Mouse (Mus musculus) embryonic facial prominence, embryonic 14.5 days (tissue): ENCODE data around the gene Ankrd2. TPM values are rescaled to one million over a fixed set of nuclear protein-coding genes. Genes with fewer than 3 reads are reported as not detected.

Source experiments
- ATAC-seq: fragments of 200-750 bp; cut with Nextera tagmentation; 2 replicates; pipeline ENCODE4 v1.8.0; 2017; ENCODE audit warnings: low read depth, moderate number of reproducible peaks, moderate TSS enrichment
- DNase-seq: peaks from one replicate; pipeline ENCODE4 v3.0.0-alpha.2; 2015; ENCODE audit warnings: low spot score
- H3K27ac ChIP-seq: fragments of 300-500 bp; sonication (generic); replicated peaks from 2 replicates; pipeline ENCODE4 v1.5.1; 2014; ENCODE audit warnings: low read depth, mild to moderate bottlenecking, low read length, moderate library complexity
- H3K27me3 ChIP-seq: fragments of 300-500 bp; sonication (generic); replicated peaks from 2 replicates; pipeline ENCODE4 v1.6.1; 2014; ENCODE audit warnings: low read length; ENCODE audit not compliant: control insufficient read depth, insufficient read depth
- H3K36me3 ChIP-seq: fragments of 300-500 bp; sonication (generic); 2 replicates; pipeline ENCODE4 v1.6.1; 2014; ENCODE audit warnings: low read length, mixed read lengths; ENCODE audit not compliant: control insufficient read depth, insufficient read depth
- H3K4me1 ChIP-seq: fragments of 300-500 bp; sonication (generic); 2 replicates; pipeline ENCODE4 v1.6.1; 2014; ENCODE audit warnings: antibody characterized with exemption, low read length; ENCODE audit not compliant: control insufficient read depth, insufficient read depth
- H3K4me2 ChIP-seq: fragments of 300-500 bp; sonication (generic); 2 replicates; pipeline ENCODE4 v1.6.1; 2014; ENCODE audit warnings: low read depth, mild to moderate bottlenecking, low read length, moderate library complexity, mixed read lengths
- H3K4me3 ChIP-seq: fragments of 300-500 bp; sonication (generic); 2 replicates; pipeline ENCODE4 v1.5.1; 2014; ENCODE audit warnings: low read depth, mild to moderate bottlenecking, low read length
- H3K9ac ChIP-seq: fragments of 300-500 bp; sonication (generic); 2 replicates; pipeline ENCODE4 v1.6.1; 2014; ENCODE audit warnings: low read depth, mild to moderate bottlenecking, low read length, moderate library complexity, mixed read lengths
- H3K9me3 ChIP-seq: fragments of 300-500 bp; sonication (generic); 2 replicates; pipeline ENCODE4 v1.6.1; 2016; ENCODE audit warnings: low read length; ENCODE audit not compliant: control insufficient read depth
- WGBS: fragments of 180-500 bp; shearing (Covaris S2); extraction: QIAGEN DNeasy Blood & Tissue Kit; methylation state at CpG from one replicate; pipeline ENCODE4 v1.1.7; 2014; 5-methylcytosine and 5-hydroxymethylcytosine counted together
- polyA plus RNA-seq: library from polyadenylated mRNA; unstranded; fragments of >200 nt; fragmentation: Nextera tagmentation; extraction: Ambion mirVana; gene quantifications from 2 replicates; pipeline ENCODE4 v1.2.1, GENCODE M21; 2014

Ankrd2 gene
- polyA plus RNA-seq, 1 experiment from 2014 or later: 7.8 TPM

GRCm38 (mm10) chr19:41997090-41997489 is 38.7 kb upstream of the Ankrd2 start:
- Histone ChIP-seq H3K4me1 (peaks cover 43% of the 10 kb centered on the region), H3K36me3 (no peaks in the 10 kb centered on the region), H3K4me2 (no peak overlapping the region), H3K9me3 (no peaks in the 10 kb centered on the region), H3K27me3 (no peaks in the 10 kb centered on the region), H3K27ac (no peak overlapping the region), H3K4me3 (no peak overlapping the region), H3K9ac (no peak overlapping the region)
- no peak for ATAC-seq
- WGBS: 77% methylated on average over 10 of the region's 10 CpGs
- DNase-seq: no peak

DNA sequence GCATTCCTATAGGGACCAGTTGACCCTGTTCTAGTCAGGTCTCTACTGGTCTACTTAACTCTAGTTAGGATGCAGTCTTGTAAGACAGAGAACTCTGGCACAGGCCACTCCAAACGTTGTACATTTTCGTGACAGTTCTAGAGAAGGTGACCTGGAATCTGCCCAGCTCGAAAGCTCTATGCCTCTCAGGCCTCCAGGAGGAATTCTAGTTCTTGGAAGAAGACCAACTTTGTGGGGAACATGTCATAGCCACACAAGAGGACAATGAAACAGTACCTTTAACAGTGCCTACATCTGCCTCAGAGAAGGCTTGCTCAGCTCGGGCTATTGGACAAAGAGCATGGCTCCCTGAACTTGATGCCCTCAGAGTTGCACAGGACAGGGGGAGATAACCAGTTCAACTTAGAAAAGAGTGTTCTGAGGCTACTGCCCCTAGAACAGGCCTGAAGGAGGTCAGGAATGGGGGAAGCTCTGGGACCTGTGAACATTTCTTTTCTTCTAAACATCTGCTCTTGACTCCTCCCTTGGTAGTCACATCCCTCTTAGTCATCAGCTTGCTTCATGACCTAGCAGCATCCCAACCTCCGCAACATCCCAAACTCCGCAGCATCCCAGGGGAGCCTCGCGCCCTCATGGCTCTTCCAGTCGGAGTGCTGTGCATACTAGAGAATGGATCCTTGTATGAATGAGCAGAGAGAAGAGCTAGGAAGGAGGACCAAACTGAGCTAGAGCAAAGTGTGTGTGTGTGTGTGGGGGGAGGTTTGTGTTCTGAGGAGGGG is 36.8 kb upstream of the Ankrd2 start:
- Histone ChIP-seq H3K9me3 (no peaks in the 10 kb centered on the region), H3K4me2 (no peak overlapping the region), H3K9ac (no peak overlapping the region), H3K27ac (no peak overlapping the region), H3K4me1 (peaks cover 34% of the 10 kb centered on the region), H3K36me3 (no peaks in the 10 kb centered on the region), H3K4me3 (no peak overlapping the region), H3K27me3 (no peaks in the 10 kb centered on the region)
- DNase-seq: no peak
- 80% methylated on average over 9 of the region's 9 CpGs for WGBS
- no peak for ATAC-seq

DNA sequence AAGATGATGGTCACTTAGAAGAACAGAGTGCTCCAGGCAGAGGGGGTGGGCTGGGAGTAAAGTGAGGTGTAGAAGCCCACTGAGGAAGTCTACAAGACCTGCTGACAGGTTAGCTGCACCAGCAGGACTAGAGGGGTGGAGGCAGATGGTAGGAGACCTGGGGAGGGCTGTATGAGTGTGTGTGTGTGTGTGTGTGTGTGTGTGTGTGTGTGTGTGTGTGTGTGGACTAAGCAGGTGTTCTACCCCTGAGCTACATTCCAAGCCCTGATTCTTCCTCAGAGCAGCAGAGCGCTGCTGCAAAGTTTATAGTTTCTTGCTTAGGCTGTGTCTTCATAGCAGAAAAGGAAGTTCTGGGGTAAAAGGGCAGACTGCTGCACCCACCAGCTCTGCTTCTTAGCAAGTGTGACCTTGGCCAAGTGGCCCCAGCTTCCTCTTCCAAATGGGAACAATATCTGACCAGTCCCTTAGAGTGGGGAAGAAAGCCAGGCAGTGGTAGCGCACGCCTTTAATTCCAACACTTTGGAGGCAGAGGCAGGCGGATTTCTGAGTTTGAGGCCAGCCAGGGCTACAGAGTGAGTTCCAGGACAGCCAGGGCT is 36.0 kb upstream of the Ankrd2 start:
- DNase-seq (no peak), ATAC-seq (no peak)
- Histone ChIP-seq H3K4me1 (peaks cover 30% of the 10 kb centered on the region), H3K4me3 (no peak overlapping the region), H3K9ac (no peak overlapping the region), H3K27ac (peak overlapping the region; percentile 84), H3K9me3 (no peaks in the 10 kb centered on the region), H3K27me3 (no peaks in the 10 kb centered on the region), H3K36me3 (no peaks in the 10 kb centered on the region), H3K4me2 (no peak overlapping the region)
- WGBS: 77% methylated on average over 4 of the region's 4 CpGs

DNA sequence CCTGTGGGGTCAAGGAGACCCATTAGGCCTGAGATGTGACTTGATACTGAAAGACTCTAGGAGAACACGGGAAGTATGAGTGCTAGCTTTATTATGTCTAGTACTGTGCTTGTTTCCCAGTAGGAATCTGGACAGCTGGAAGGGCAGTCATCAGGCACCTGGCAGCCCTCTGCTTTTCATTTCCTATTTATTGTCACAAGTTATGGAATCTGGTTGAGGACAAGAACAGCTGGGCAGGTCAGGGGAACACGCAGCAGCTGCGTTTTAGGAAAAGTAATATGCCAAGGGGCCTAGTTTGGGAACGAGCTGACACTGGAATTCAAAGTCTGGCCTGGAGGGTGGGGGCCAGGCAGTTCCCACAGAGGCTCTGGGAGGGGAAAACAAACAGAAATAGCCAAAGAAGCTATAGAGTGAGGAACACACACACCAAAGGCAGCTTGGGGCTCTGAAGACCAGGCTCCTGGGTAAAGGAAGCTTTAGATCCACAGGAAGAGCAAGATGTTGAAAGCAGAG is 35.3 kb upstream of the Ankrd2 start:
- Histone ChIP-seq H3K4me2 (0 out of 2 replicates have a peak overlapping the region, but pooled peaks have one; percentile 6), H3K36me3 (no peaks in the 10 kb centered on the region), H3K4me3 (no peak overlapping the region), H3K9ac (no peak overlapping the region), H3K27ac (peak overlapping the region; percentile 84), H3K4me1 (peaks cover 32% of the 10 kb centered on the region), H3K9me3 (no peaks in the 10 kb centered on the region), H3K27me3 (no peaks in the 10 kb centered on the region)
- DNase-seq (peak; percentile 86), ATAC-seq (peak; percentile 76)
- 15% methylated on average over 4 of the region's 4 CpGs for WGBS

- no peak overlapping the region for H3K9ac ChIP-seq
- no peaks in the 10 kb centered on the region for H3K27me3 ChIP-seq
- H3K4me3 ChIP-seq: no peak overlapping the region
- H3K27ac ChIP-seq: peak overlapping the region; percentile 84
- DNase-seq: no peak
- no peak for ATAC-seq
- H3K4me1 ChIP-seq: peaks cover 38% of the 10 kb centered on the region
- H3K9me3 ChIP-seq: no peaks in the 10 kb centered on the region
- 88% methylated on average over 12 of the region's 12 CpGs for WGBS
- peak overlapping the region; percentile 6; the same call in 1 of the 2 replicates for H3K4me2 ChIP-seq
- no peaks in the 10 kb centered on the region for H3K36me3 ChIP-seq
Measured at GRCm38 (mm10) chr19:42001253-42001980, 34.4 kb upstream of the Ankrd2 start.

DNA sequence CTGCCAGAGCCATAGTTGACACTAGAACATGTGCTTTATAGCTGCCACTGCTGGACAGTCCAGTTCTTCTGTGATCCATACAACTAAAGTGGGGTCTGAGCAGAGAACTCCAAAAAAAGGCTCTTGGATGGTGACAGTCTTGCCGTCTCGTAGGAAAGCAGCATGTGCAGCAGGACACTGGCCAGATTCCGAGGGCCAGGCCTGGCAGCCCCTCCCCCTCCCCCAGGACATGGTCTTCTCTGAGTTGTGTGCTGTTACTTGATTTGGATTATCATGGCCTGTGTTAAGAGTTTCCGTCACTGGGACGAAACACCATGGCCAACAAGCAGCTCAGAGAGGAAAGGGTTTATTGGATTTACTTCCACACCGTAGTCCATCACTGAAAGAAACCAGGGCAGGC is 31.5 kb upstream of the Ankrd2 start:
- DNase-seq (no peak), ATAC-seq (no peak)
- H3K27me3 ChIP-seq: no peaks in the 10 kb centered on the region
- no peaks in the 10 kb centered on the region for H3K9me3 ChIP-seq
- H3K9ac ChIP-seq: no peak overlapping the region
- WGBS: 72% methylated on average over 6 of the region's 6 CpGs
- H3K36me3 ChIP-seq: no peaks in the 10 kb centered on the region
- H3K27ac ChIP-seq: no peak overlapping the region
- H3K4me2 ChIP-seq: no peak overlapping the region
- H3K4me3 ChIP-seq: no peak overlapping the region
- H3K4me1 ChIP-seq: peaks cover 43% of the 10 kb centered on the region

- H3K27ac ChIP-seq: no peak overlapping the region
- H3K4me3 ChIP-seq: no peak overlapping the region
- no peak overlapping the region for H3K9ac ChIP-seq
- DNase-seq (no peak), ATAC-seq (no peak)
- H3K4me2 ChIP-seq: no peak overlapping the region
- H3K4me1 ChIP-seq: peaks cover 32% of the 10 kb centered on the region
- 64% methylated on average over 3 of the region's 3 CpGs for WGBS
- H3K9me3 ChIP-seq: no peaks in the 10 kb centered on the region
- no peaks in the 10 kb centered on the region for H3K36me3 ChIP-seq
- no peaks in the 10 kb centered on the region for H3K27me3 ChIP-seq
Measured at GRCm38 (mm10) chr19:42005616-42006015, 30.2 kb upstream of the Ankrd2 start.

- Histone ChIP-seq H3K4me1 (peaks cover 23% of the 10 kb centered on the region), H3K9ac (no peak overlapping the region), H3K27me3 (no peaks in the 10 kb centered on the region), H3K4me2 (no peak overlapping the region), H3K9me3 (no peaks in the 10 kb centered on the region), H3K36me3 (no peaks in the 10 kb centered on the region), H3K27ac (no peak overlapping the region), H3K4me3 (no peak overlapping the region)
- WGBS: 64% methylated on average over 8 of the region's 8 CpGs
- DNase-seq (no peak), ATAC-seq (no peak)
Measured at GRCm38 (mm10) chr19:42006568-42006967, 29.2 kb upstream of the Ankrd2 start.
